Mouse (Mus musculus): ENCODE results near the gene Nicn1. TPM values are rescaled to one million over a fixed set of nuclear protein-coding genes. Genes with fewer than 3 reads are reported as not detected.

Gene Nicn1
- polyA plus RNA-seq, 1 experiment from 2014 or later: 49.1 TPM

DNA sequence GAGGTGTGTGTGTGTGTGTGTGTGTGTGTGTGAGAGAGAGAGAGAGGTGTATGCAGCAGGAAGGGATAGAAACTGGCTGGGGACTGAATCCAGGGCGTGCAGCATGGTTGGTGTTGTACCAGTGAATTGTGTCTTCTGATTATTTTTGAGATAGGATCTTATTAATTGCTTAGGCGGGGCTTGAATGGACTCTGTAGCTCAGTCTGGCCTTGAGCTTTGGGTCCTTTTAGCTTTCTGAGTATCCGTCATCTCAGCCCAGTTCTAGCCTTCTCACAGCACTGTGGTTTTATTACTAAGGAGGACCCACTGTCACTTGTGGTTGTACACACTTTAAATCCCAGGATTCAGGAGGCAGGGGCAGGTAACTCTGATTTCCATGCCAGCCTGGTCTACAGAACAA lies 53.1 kb downstream of the Nicn1 start:
- no peaks in the 10 kb centered on the region for H3K36me3 ChIP-seq (ENCODE audit: control insufficient read depth, insufficient read depth, low read length)
- DNase-seq (ENCODE audit: low spot score) (no peak), ATAC-seq (ENCODE audit: insufficient number of reproducible peaks, low FRiP score, low TSS enrichment, low read depth) (no peak)
- H3K27me3 ChIP-seq (ENCODE audit: control insufficient read depth, insufficient read depth, low read length): no peaks in the 10 kb centered on the region
- H3K4me2 ChIP-seq (ENCODE audit: low read depth, severe bottlenecking): no peak overlapping the region
- no peak overlapping the region for H3K4me3 ChIP-seq (ENCODE audit: low read depth, low read length)
- H3K9ac ChIP-seq (ENCODE audit: low read length): no peak overlapping the region
- no peaks in the 10 kb centered on the region for H3K9me3 ChIP-seq (ENCODE audit: control insufficient read depth, low read length)
- no peak overlapping the region for H3K27ac ChIP-seq (replicated peaks; ENCODE audit: low read depth, low read length)
- H3K4me1 ChIP-seq (ENCODE audit: control insufficient read depth, insufficient read depth, low read length): no peaks in the 10 kb centered on the region
- 86% methylated on average over 3 of the region's 3 CpGs for WGBS

DNA sequence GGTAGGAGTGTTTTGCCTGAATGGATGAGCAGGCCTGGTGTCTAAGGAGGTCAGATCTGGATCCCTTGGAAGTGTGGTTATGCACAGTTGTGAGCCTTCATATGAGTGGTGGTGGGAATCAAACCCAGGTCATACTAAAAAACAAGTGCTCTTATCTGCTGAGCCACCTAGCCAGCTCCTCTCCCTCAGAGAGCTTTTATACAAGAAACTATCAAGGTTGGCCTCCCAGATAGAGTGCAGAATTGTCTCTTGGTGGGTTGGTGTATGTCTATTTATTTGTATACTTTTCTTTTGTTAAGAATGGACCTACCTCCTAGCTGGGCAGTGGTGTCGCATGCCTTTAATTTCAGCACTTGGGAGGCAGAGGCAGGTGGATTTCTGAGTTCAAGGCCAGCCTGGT lies 53.6 kb downstream of the Nicn1 start:
- no peak for DNase-seq (ENCODE audit: low spot score)

DNA sequence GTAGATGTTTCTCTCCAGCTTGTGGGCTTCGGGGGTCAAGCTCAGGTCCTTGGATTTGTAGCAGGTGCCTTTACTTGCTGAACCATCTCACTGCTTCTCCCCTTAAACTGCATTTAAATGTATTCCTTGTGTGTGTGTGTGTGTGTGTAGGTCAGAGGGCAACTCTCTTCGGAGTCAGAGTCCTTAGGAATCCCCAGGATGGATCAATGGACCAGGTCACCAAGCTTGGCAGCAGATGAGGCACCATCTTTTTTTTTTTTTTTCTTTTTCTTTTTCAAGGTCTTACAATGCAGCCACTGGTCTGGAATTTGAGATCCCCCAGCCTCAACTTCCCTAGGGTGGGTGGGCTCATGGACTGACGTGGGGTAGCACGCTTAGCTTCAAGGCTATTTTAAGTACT lies 54.2 kb downstream of the Nicn1 start:
- no peaks in the 10 kb centered on the region for H3K27me3 ChIP-seq (ENCODE audit: control insufficient read depth, insufficient read depth, low read length)
- H3K4me2 ChIP-seq (ENCODE audit: low read depth, severe bottlenecking): no peak overlapping the region
- H3K9me3 ChIP-seq (ENCODE audit: control insufficient read depth, low read length): no peaks in the 10 kb centered on the region
- H3K9ac ChIP-seq (ENCODE audit: low read length): no peak overlapping the region
- H3K36me3 ChIP-seq (ENCODE audit: control insufficient read depth, insufficient read depth, low read length): no peaks in the 10 kb centered on the region
- no peak overlapping the region for H3K27ac ChIP-seq (replicated peaks; ENCODE audit: low read depth, low read length)
- ATAC-seq (ENCODE audit: insufficient number of reproducible peaks, low FRiP score, low TSS enrichment, low read depth) (no peak), DNase-seq (ENCODE audit: low spot score) (no peak)
- H3K4me1 ChIP-seq (ENCODE audit: control insufficient read depth, insufficient read depth, low read length): no peaks in the 10 kb centered on the region
- H3K4me3 ChIP-seq (ENCODE audit: low read depth, low read length): no peak overlapping the region
- WGBS: 85% methylated on average over 4 of the region's 4 CpGs

More for the DNA sequence above, 53.6 kb downstream of the Nicn1 start:
- H3K4me2 ChIP-seq (ENCODE audit: low read depth, severe bottlenecking): no peak overlapping the region
- WGBS: 93% methylated on average over 1 of the region's 1 CpGs
- no peak for ATAC-seq (ENCODE audit: insufficient number of reproducible peaks, low FRiP score, low TSS enrichment, low read depth)
- H3K27ac ChIP-seq (replicated peaks; ENCODE audit: low read depth, low read length): no peak overlapping the region
- no peak overlapping the region for H3K4me3 ChIP-seq (ENCODE audit: low read depth, low read length)
- H3K9me3 ChIP-seq (ENCODE audit: control insufficient read depth, low read length): no peaks in the 10 kb centered on the region
- no peaks in the 10 kb centered on the region for H3K36me3 ChIP-seq (ENCODE audit: control insufficient read depth, insufficient read depth, low read length)
- no peaks in the 10 kb centered on the region for H3K27me3 ChIP-seq (ENCODE audit: control insufficient read depth, insufficient read depth, low read length)
- H3K4me1 ChIP-seq (ENCODE audit: control insufficient read depth, insufficient read depth, low read length): no peaks in the 10 kb centered on the region
- H3K9ac ChIP-seq (ENCODE audit: low read length): no peak overlapping the region

Other genes with a start within 250 kb of the Nicn1 start
- gene Gmppb, start 241.2 kb upstream of the Nicn1 start, polyA plus RNA-seq (2014; fragmentation: Nextera tagmentation; extraction: Ambion mirVana): 20.6 and 22.0 TPM in 2 replicates
- gene Amigo3, start 237.3 kb upstream of the Nicn1 start, polyA plus RNA-seq (2014; fragmentation: Nextera tagmentation; extraction: Ambion mirVana): 1.7 and 1.9 TPM in 2 replicates
- gene Mst1, start 210.0 kb upstream of the Nicn1 start, polyA plus RNA-seq (2014; fragmentation: Nextera tagmentation; extraction: Ambion mirVana): 0.37 and 1.3 TPM in 2 replicates
- gene Rnf123, start 207.1 kb upstream of the Nicn1 start, polyA plus RNA-seq (2014; fragmentation: Nextera tagmentation; extraction: Ambion mirVana): 26.4 and 29.9 TPM in 2 replicates
- 56.3 and 63.4 TPM in 2 replicates for gene Apeh, start 195.8 kb upstream of the Nicn1 start, polyA plus RNA-seq (2014; fragmentation: Nextera tagmentation; extraction: Ambion mirVana)
- 1.3 and 1.5 TPM in 2 replicates for gene Bsn, start 100.0 kb upstream of the Nicn1 start, polyA plus RNA-seq (2014; fragmentation: Nextera tagmentation; extraction: Ambion mirVana)
- 46.8 and 52.2 TPM in 2 replicates for gene Dag1, start 26.5 kb upstream of the Nicn1 start, polyA plus RNA-seq (2014; fragmentation: Nextera tagmentation; extraction: Ambion mirVana)
- 15.9 and 20.5 TPM in 2 replicates for gene Amt, start 6.4 kb downstream of the Nicn1 start, polyA plus RNA-seq (2014; fragmentation: Nextera tagmentation; extraction: Ambion mirVana)
- gene Rhoa, start 15.7 kb downstream of the Nicn1 start, polyA plus RNA-seq (2014; fragmentation: Nextera tagmentation; extraction: Ambion mirVana): 249 and 319 TPM in 2 replicates
- 14.8 and 15.8 TPM in 2 replicates for gene Tcta, start 15.7 kb downstream of the Nicn1 start, polyA plus RNA-seq (2014; fragmentation: Nextera tagmentation; extraction: Ambion mirVana)
- 798 and 887 TPM in 2 replicates for gene Gpx1, start 48.5 kb downstream of the Nicn1 start, polyA plus RNA-seq (2014; fragmentation: Nextera tagmentation; extraction: Ambion mirVana)
- 130 and 133 TPM in 2 replicates for gene Usp4, start 57.4 kb downstream of the Nicn1 start, polyA plus RNA-seq (2014; fragmentation: Nextera tagmentation; extraction: Ambion mirVana)
- 0.57 and 0.87 TPM in 2 replicates for gene 1700102P08Rik, start 102.4 kb downstream of the Nicn1 start, polyA plus RNA-seq (2014; fragmentation: Nextera tagmentation; extraction: Ambion mirVana)
- 1.3 and 1.5 TPM in 2 replicates for gene Ccdc36, start 138.1 kb downstream of the Nicn1 start, polyA plus RNA-seq (2014; fragmentation: Nextera tagmentation; extraction: Ambion mirVana)
- gene BC048562, start 146.1 kb downstream of the Nicn1 start, polyA plus RNA-seq (2014; fragmentation: Nextera tagmentation; extraction: Ambion mirVana): not detected in 2 replicates
- 46.0 and 55.5 TPM in 2 replicates for gene Ccdc71, start 170.1 kb downstream of the Nicn1 start, polyA plus RNA-seq (2014; fragmentation: Nextera tagmentation; extraction: Ambion mirVana)
- gene Klhdc8b, start 171.2 kb downstream of the Nicn1 start, polyA plus RNA-seq (2014; fragmentation: Nextera tagmentation; extraction: Ambion mirVana): 13.6 and 17.2 TPM in 2 replicates
- 18.0 and 18.9 TPM in 2 replicates for gene Lamb2, start 189.3 kb downstream of the Nicn1 start, polyA plus RNA-seq (2014; fragmentation: Nextera tagmentation; extraction: Ambion mirVana)
- 73.6 and 81.7 TPM in 2 replicates for gene Usp19, start 200.2 kb downstream of the Nicn1 start, polyA plus RNA-seq (2014; fragmentation: Nextera tagmentation; extraction: Ambion mirVana)
- gene Qars, start 217.3 kb downstream of the Nicn1 start, polyA plus RNA-seq (2014; fragmentation: Nextera tagmentation; extraction: Ambion mirVana): 126 and 138 TPM in 2 replicates
- 164 and 167 TPM in 2 replicates for gene Qrich1, start 226.4 kb downstream of the Nicn1 start, polyA plus RNA-seq (2014; fragmentation: Nextera tagmentation; extraction: Ambion mirVana)

All from limb, embryonic 11.5 days (tissue).